Mouse (Mus musculus): Measurements from ENCODE around the gene B3galt4.
A peak's percentile ranks its signal among the peaks of the same experiment; 100 is the strongest.
"Not testable (repeated sequence)": the region's sequence is repeated elsewhere in the genome, so short reads cannot be mapped to it uniquely, and the experiment has no call there.

The B3galt4 gene

GRCm38 (mm10) chr17:33951021-33951946, at the start of gene B3galt4:
Gene B3galt4 (minus strand): TSS chr17:33951488.
- peak; percentile 65 to 67 for DNase-seq

GRCm38 (mm10) chr17:34000796-34001195, 49.5 kb upstream of the B3galt4 start:
- not testable (repeated sequence) for DNase-seq

GRCm38 (mm10) chr17:34000150-34000537, 48.9 kb upstream of the B3galt4 start, which contains the start of gene H2-K1:
Gene H2-K1 (minus strand): TSS chr17:34000347.
- peak; percentile 94 to 95 for DNase-seq

- peak in 1 of 2 experiments; percentile 35 for DNase-seq
These were observed 48.3 kb upstream of the B3galt4 start for GRCm38 (mm10) chr17:33999341-34000149.

GRCm38 (mm10) chr17:33998697-33999096, 47.4 kb upstream of the B3galt4 start:
- DNase-seq: not testable (repeated sequence)

GRCm38 (mm10) chr17:33997025-33997424, 45.7 kb upstream of the B3galt4 start:
- DNase-seq: not testable (repeated sequence)

GRCm38 (mm10) chr17:33995651-33996050, 44.4 kb upstream of the B3galt4 start:
- no peak for DNase-seq

GRCm38 (mm10) chr17:33994959-33995358, 43.7 kb upstream of the B3galt4 start:
- no peak for DNase-seq

GRCm38 (mm10) chr17:33991788-33992664, 40.7 kb upstream of the B3galt4 start:
- peak; percentile 41 to 49 for DNase-seq

GRCm38 (mm10) chr17:33982136-33982535, 30.8 kb upstream of the B3galt4 start:
- DNase-seq: peak in 1 of 2 experiments; percentile 75

GRCm38 (mm10) chr17:33981192-33981909, 30.1 kb upstream of the B3galt4 start:
- peak; percentile 93 to 94 for DNase-seq

- no peak for DNase-seq
These were observed 29.1 kb upstream of the B3galt4 start for GRCm38 (mm10) chr17:33980181-33981035.

- DNase-seq: no peak
These were observed 28.3 kb upstream of the B3galt4 start for GRCm38 (mm10) chr17:33979512-33980050.

- DNase-seq: peak; percentile 96
These were observed 27.3 kb upstream of the B3galt4 start for GRCm38 (mm10) chr17:33978631-33979031.

- no peak for DNase-seq
These were observed 26.7 kb upstream of the B3galt4 start for GRCm38 (mm10) chr17:33977861-33978557.

- no peak for DNase-seq
These were observed 22.3 kb upstream of the B3galt4 start for GRCm38 (mm10) chr17:33973572-33973971.

GRCm38 (mm10) chr17:33972691-33973090, 21.4 kb upstream of the B3galt4 start:
- no peak for DNase-seq

- DNase-seq: no peak
These were observed 18.1 kb upstream of the B3galt4 start for GRCm38 (mm10) chr17:33969394-33969793.

GRCm38 (mm10) chr17:33968927-33969326, 17.6 kb upstream of the B3galt4 start:
- DNase-seq: no peak

- DNase-seq: peak; percentile 69 to 89
These were observed 17.2 kb upstream of the B3galt4 start for GRCm38 (mm10) chr17:33968489-33968888.

Measured in kidney, adult 8-10 months (tissue).